Mouse (Mus musculus): ENCODE data around the gene Auts2. TPM values are rescaled to one million over a fixed set of nuclear protein-coding genes. Genes with fewer than 3 reads are reported as not detected.

Auts2 gene
- polyA plus RNA-seq, 1 experiment from 2014 or later = 34.5 TPM

DNA sequence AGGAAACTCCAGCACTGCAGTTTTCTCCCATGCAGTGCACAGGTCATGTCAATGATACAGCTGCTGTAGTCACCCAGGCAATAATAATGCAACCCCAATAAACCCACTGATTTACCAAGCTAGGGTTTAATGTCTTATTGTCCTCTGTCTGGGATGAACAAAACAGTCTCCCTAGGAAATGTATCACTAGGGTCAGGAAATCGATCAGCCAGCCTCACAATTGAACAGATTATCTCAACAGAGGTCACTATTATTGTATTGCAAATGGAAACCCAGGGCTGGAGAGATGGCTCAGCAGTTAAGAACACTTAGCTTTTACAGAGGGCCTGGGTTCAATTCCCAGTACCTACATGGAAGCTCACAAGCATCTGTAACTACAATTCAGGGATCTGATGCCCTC is 65.6 kb downstream of the Auts2 start:
- 0% methylated on average over 1 of the region's 1 CpGs for WGBS
- no peak for ATAC-seq
- Histone ChIP-seq H3K4me3 (ENCODE audit: low read depth, low read length) (no peak overlapping the region), H3K9ac (ENCODE audit: low read length) (no peak overlapping the region), H3K27ac (ENCODE audit: low read depth, low read length) (no peak overlapping the region), H3K4me1 (ENCODE audit: control insufficient read depth, insufficient read depth, low read length) (peaks cover 50% of the 10 kb centered on the region), H3K4me2 (ENCODE audit: low read length) (no peak overlapping the region), H3K36me3 (ENCODE audit: control insufficient read depth, insufficient read depth, low read length) (no peaks in the 10 kb centered on the region), H3K9me3 (replicated peaks; ENCODE audit: control insufficient read depth, low read length) (no peaks in the 10 kb centered on the region), H3K27me3 (replicated peaks; ENCODE audit: control insufficient read depth, insufficient read depth, low read length) (no peaks in the 10 kb centered on the region)
- DNase-seq (ENCODE audit: low spot score) = no peak

DNA sequence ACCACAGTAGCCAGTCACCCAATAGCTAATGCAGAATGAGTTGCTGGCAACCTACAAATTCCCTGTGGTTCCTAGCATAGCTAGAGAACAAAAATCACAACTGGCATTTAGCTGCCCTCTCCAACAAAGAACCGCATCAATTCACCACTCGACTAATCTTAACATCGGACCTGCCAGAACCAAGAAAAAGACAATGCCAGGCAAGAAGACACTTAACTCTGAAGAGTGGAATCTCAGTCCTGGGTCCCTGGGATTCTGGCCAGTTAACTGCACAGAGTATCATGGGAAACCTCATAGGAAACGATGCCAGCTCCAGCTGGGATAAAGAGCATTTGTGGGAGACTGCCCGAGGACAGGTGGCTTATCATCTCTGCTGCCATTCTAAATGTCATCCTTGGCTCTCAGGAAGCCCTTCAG is 70.2 kb downstream of the Auts2 start:
- no peaks in the 10 kb centered on the region for H3K27me3 ChIP-seq (replicated peaks; ENCODE audit: control insufficient read depth, insufficient read depth, low read length)
- no peak overlapping the region; the same call in 1 of the 2 replicates for H3K4me2 ChIP-seq (ENCODE audit: low read length)
- peaks cover 29% of the 10 kb centered on the region for H3K4me1 ChIP-seq (ENCODE audit: control insufficient read depth, insufficient read depth, low read length)
- DNase-seq (ENCODE audit: low spot score) (peak; percentile 62), ATAC-seq (no peak)
- H3K9ac ChIP-seq (ENCODE audit: low read length) = no peak overlapping the region
- no peak overlapping the region for H3K4me3 ChIP-seq (ENCODE audit: low read depth, low read length)
- no peaks in the 10 kb centered on the region for H3K9me3 ChIP-seq (replicated peaks; ENCODE audit: control insufficient read depth, low read length)
- H3K36me3 ChIP-seq (ENCODE audit: control insufficient read depth, insufficient read depth, low read length) = no peaks in the 10 kb centered on the region
- H3K27ac ChIP-seq (ENCODE audit: low read depth, low read length) = peak overlapping the region; percentile 30; the same call in 1 of the 2 replicates
- 31% methylated on average over 5 of the region's 5 CpGs for WGBS

DNA sequence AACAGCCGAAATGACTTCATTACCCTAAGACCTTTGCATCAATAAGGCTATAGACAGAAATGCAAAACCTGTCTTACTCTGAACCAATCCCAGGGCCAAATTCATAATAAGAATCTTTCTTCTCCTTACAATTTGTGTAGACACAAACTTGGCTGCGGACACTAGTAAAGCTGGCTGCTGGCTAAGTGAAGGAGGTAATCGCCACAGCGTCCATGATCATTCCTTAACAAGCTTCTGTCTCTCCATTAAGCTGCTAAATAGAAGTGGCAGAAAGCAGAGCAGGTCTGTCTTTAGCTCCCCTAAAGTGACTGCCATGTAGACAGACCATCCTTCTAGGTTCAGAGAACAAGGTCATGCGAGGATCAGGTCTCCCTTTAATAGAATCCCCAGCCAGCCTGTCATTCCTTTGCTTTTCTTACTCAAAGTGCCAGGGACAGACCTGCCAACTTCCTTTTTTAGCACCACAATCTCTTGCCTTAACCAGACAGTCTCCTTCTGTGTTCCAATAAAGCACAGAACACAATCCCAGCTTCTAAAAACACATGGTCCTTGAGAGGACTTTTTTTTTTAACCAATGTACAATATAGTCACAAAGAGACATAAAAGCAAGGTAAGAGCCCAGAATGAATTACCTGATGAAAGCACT is 70.8 kb downstream of the Auts2 start:
- 46% methylated on average over 5 of the region's 5 CpGs for WGBS
- H3K36me3 ChIP-seq (ENCODE audit: control insufficient read depth, insufficient read depth, low read length) = no peaks in the 10 kb centered on the region
- 0 out of 2 replicates have a peak overlapping the region, but pooled peaks have one; percentile 30 for H3K27ac ChIP-seq (ENCODE audit: low read depth, low read length)
- peaks cover 25% of the 10 kb centered on the region for H3K4me1 ChIP-seq (ENCODE audit: control insufficient read depth, insufficient read depth, low read length)
- H3K4me3 ChIP-seq (ENCODE audit: low read depth, low read length) = no peak overlapping the region
- H3K9ac ChIP-seq (ENCODE audit: low read length) = no peak overlapping the region
- peak; percentile 51 for DNase-seq (ENCODE audit: low spot score)
- ATAC-seq = no peak
- H3K27me3 ChIP-seq (replicated peaks; ENCODE audit: control insufficient read depth, insufficient read depth, low read length) = no peaks in the 10 kb centered on the region
- H3K9me3 ChIP-seq (replicated peaks; ENCODE audit: control insufficient read depth, low read length) = no peaks in the 10 kb centered on the region
- H3K4me2 ChIP-seq (ENCODE audit: low read length) = no peak overlapping the region

DNA sequence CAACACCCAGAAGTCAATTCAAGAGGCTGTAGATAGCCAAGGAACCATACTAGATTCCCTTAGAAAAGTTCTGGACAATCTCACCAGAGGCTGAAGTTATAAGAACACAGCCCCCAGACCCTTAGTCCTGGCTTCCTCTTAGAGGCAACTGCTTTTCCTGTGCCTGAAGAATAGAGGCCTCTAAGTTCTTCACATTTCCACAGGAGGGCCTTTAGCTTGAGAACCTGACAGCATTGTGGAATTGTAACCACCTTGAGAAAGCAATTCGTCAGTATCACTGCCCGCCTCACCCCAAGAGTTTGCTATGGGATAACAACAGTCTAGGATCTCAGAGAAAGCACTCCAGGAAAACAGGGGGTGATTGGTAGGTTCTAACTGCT is 75.8 kb downstream of the Auts2 start:
- no peaks in the 10 kb centered on the region for H3K36me3 ChIP-seq (ENCODE audit: control insufficient read depth, insufficient read depth, low read length)
- ATAC-seq (no peak), DNase-seq (ENCODE audit: low spot score) (no peak)
- H3K4me1 ChIP-seq (ENCODE audit: control insufficient read depth, insufficient read depth, low read length) = peaks cover 7% of the 10 kb centered on the region; the same call in 1 of the 2 replicates
- no peaks in the 10 kb centered on the region for H3K9me3 ChIP-seq (replicated peaks; ENCODE audit: control insufficient read depth, low read length)
- no peak overlapping the region for H3K9ac ChIP-seq (ENCODE audit: low read length)
- no peak overlapping the region for H3K4me3 ChIP-seq (ENCODE audit: low read depth, low read length)
- 81% methylated on average over 2 of the region's 2 CpGs for WGBS
- H3K27ac ChIP-seq (ENCODE audit: low read depth, low read length) = no peak overlapping the region
- H3K4me2 ChIP-seq (ENCODE audit: low read length) = no peak overlapping the region
- H3K27me3 ChIP-seq (replicated peaks; ENCODE audit: control insufficient read depth, insufficient read depth, low read length) = no peaks in the 10 kb centered on the region

DNA sequence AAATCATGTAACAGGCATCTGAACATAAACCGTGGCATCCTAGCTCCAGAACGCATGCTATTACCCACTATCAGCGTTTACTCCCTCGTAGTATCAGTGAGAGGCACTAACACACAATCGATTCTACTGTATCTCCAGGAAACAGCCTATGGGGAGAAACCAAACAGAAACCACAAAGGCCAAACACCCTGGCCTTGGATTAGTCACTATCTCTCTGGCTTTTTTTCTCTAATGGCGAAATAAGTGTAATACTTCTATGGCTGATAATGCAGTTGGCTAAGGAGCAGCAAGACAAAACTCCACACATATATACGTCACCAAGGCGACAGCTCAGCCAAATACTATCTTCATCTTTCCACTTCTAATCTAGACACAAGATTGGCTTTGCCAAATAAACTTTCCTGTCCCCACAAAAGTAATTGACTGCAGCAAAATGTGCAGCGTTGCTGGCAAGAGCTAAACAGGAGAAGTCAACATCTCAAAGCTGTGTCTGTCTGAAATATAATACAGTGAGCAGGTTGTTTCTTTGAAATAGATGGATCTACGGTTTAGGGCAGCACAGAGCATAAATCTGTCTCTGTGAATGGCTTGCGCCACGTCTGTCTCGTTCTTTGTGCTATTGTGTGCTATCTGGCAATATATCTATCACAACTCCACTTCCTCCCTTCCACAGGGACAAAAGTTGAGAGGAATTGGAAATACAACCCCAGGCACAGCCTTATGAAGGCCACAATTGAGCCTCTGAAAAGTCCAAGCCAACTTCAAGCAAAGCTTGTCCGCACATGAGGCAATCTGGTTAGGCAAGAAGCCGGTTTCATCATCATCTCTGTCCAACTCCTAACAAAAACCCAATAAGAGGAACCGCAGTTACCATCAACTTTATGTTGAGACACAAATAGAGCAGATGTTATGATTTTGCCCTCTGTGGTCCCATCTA is 76.4 kb downstream of the Auts2 start:
- Histone ChIP-seq H3K4me1 (ENCODE audit: control insufficient read depth, insufficient read depth, low read length) (0 out of 2 replicates have a peak, but pooled peaks cover 5% of the 10 kb centered on the region), H3K27ac (ENCODE audit: low read depth, low read length) (no peak overlapping the region), H3K9ac (ENCODE audit: low read length) (no peak overlapping the region), H3K4me2 (ENCODE audit: low read length) (no peak overlapping the region), H3K9me3 (replicated peaks; ENCODE audit: control insufficient read depth, low read length) (no peaks in the 10 kb centered on the region), H3K36me3 (ENCODE audit: control insufficient read depth, insufficient read depth, low read length) (no peaks in the 10 kb centered on the region), H3K4me3 (ENCODE audit: low read depth, low read length) (no peak overlapping the region), H3K27me3 (replicated peaks; ENCODE audit: control insufficient read depth, insufficient read depth, low read length) (no peaks in the 10 kb centered on the region)
- ATAC-seq (no peak), DNase-seq (ENCODE audit: low spot score) (no peak)
- WGBS = 91% methylated on average over 16 of the region's 16 CpGs

DNA sequence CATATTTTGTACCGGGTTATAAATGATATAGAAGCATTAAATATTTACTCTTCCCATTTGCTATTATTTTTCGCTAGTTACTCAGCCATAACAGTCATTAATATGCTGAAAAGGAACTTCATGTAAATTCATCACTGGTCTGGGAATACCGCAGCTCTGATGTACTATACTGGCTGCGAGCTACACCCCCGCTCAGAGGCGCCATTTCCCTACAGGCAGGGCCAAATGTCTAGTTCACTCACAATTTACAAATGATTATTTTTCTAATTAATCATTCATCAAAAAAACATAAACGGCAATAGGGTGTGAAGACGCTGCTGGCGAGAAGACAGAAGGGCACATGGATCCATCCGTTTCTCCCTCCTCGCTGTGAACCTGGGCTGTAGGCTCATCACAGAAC is 80.6 kb downstream of the Auts2 start:
- no peaks in the 10 kb centered on the region for H3K27me3 ChIP-seq (replicated peaks; ENCODE audit: control insufficient read depth, insufficient read depth, low read length)
- no peak overlapping the region for H3K27ac ChIP-seq (ENCODE audit: low read depth, low read length)
- ATAC-seq = no peak
- no peak overlapping the region for H3K9ac ChIP-seq (ENCODE audit: low read length)
- DNase-seq (ENCODE audit: low spot score) = no peak
- H3K36me3 ChIP-seq (ENCODE audit: control insufficient read depth, insufficient read depth, low read length) = no peaks in the 10 kb centered on the region
- 0 out of 2 replicates have a peak, but pooled peaks cover 7% of the 10 kb centered on the region for H3K4me1 ChIP-seq (ENCODE audit: control insufficient read depth, insufficient read depth, low read length)
- no peak overlapping the region for H3K4me2 ChIP-seq (ENCODE audit: low read length)
- no peak overlapping the region for H3K4me3 ChIP-seq (ENCODE audit: low read depth, low read length)
- 72% methylated on average over 11 of the region's 11 CpGs for WGBS
- no peaks in the 10 kb centered on the region for H3K9me3 ChIP-seq (replicated peaks; ENCODE audit: control insufficient read depth, low read length)

DNA sequence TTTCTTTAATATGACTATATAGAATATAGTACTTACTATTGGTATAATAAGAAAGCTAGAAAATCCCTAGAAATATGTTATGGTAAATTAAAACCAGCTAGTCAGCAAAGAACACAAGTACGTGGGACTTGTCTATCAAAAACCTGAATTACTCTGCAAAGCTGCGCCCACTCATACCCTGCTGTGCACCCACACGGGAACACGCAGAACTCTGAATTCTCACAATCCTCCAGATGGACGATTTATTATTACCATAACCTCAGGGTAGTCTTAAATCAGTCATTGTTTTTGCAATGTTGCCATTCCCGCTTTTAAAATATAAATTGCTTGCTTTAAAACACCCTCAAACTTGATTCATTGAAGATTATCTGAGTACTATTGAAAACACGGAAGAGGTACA is 84.6 kb downstream of the Auts2 start:
- Histone ChIP-seq H3K27ac (ENCODE audit: low read depth, low read length) (no peak overlapping the region), H3K27me3 (replicated peaks; ENCODE audit: control insufficient read depth, insufficient read depth, low read length) (no peaks in the 10 kb centered on the region), H3K9ac (ENCODE audit: low read length) (no peak overlapping the region), H3K36me3 (ENCODE audit: control insufficient read depth, insufficient read depth, low read length) (no peaks in the 10 kb centered on the region), H3K4me3 (ENCODE audit: low read depth, low read length) (no peak overlapping the region), H3K4me2 (ENCODE audit: low read length) (no peak overlapping the region), H3K4me1 (ENCODE audit: control insufficient read depth, insufficient read depth, low read length) (peaks cover 10% of the 10 kb centered on the region; the same call in 1 of the 2 replicates), H3K9me3 (replicated peaks; ENCODE audit: control insufficient read depth, low read length) (no peaks in the 10 kb centered on the region)
- DNase-seq (ENCODE audit: low spot score) (no peak), ATAC-seq (no peak)
- 63% methylated on average over 7 of the region's 7 CpGs for WGBS

DNA sequence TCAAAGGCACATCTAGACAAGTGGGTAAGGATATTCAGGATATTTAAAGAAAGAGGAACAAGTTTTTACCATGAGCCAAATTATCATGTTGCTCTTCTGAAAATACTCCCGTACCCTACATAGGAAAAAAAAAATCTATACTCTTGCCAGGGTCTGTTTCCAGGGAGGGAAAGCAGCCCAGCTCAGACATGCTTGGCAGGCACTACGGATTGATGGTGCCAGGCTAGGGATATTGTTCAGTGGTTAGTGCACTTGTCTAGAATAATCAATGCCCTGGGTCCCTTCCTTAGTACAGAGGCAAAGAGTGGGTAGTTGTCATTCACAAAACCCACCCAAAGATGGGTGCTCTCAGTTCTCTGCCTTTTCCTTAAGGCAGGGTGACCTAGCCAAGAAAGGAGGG is 90.8 kb downstream of the Auts2 start:
- Histone ChIP-seq H3K36me3 (ENCODE audit: control insufficient read depth, insufficient read depth, low read length) (no peaks in the 10 kb centered on the region), H3K9ac (ENCODE audit: low read length) (no peak overlapping the region), H3K4me1 (ENCODE audit: control insufficient read depth, insufficient read depth, low read length) (peaks cover 13% of the 10 kb centered on the region), H3K27me3 (replicated peaks; ENCODE audit: control insufficient read depth, insufficient read depth, low read length) (no peaks in the 10 kb centered on the region), H3K4me3 (ENCODE audit: low read depth, low read length) (no peak overlapping the region), H3K4me2 (ENCODE audit: low read length) (no peak overlapping the region), H3K9me3 (replicated peaks; ENCODE audit: control insufficient read depth, low read length) (no peaks in the 10 kb centered on the region), H3K27ac (ENCODE audit: low read depth, low read length) (no peak overlapping the region)
- DNase-seq (ENCODE audit: low spot score) (peak; percentile 48), ATAC-seq (no peak)
- WGBS = 53% methylated on average over 2 of the region's 2 CpGs

DNA sequence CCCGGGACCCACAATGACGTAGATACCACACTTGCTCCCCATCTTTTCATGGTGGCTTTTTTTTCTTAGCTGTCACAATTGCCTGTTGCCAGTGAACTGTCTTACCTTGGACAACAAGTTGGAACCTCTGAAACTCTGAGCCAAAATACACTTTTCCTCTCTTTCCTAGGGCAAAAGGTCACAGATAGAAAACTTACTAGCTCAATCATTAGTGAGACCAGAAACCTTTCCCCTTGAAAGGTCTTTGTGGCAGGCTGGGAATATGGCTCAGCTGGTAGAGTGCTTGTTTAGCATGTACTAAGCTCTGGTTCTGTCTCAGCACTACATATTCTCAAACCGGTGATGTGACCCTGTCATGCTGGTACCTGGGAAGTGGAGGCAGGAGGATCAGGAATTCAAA is 93.1 kb downstream of the Auts2 start:
- H3K4me1 ChIP-seq (ENCODE audit: control insufficient read depth, insufficient read depth, low read length) = peaks cover 17% of the 10 kb centered on the region
- no peaks in the 10 kb centered on the region for H3K27me3 ChIP-seq (replicated peaks; ENCODE audit: control insufficient read depth, insufficient read depth, low read length)
- H3K9me3 ChIP-seq (replicated peaks; ENCODE audit: control insufficient read depth, low read length) = no peaks in the 10 kb centered on the region
- no peak for ATAC-seq
- H3K4me3 ChIP-seq (ENCODE audit: low read depth, low read length) = no peak overlapping the region
- 97% methylated on average over 3 of the region's 3 CpGs for WGBS
- H3K9ac ChIP-seq (ENCODE audit: low read length) = no peak overlapping the region
- no peak for DNase-seq (ENCODE audit: low spot score)
- H3K27ac ChIP-seq (ENCODE audit: low read depth, low read length) = no peak overlapping the region
- H3K36me3 ChIP-seq (ENCODE audit: control insufficient read depth, insufficient read depth, low read length) = no peaks in the 10 kb centered on the region
- H3K4me2 ChIP-seq (ENCODE audit: low read length) = no peak overlapping the region
